Mouse (Mus musculus) gastrocnemius, postnatal 14 days (tissue): ENCODE measurements around the gene Vax1. TPM values are rescaled to one million over a fixed set of nuclear protein-coding genes. Genes with fewer than 3 reads are reported as not detected.
A peak's percentile ranks its signal among the peaks of the same experiment; 100 is the strongest.

ENCODE experiments used
- DNase-seq: peaks from one replicate; pipeline ENCODE4 v3.0.0; 2021; ENCODE audit warnings: mixed read lengths
- intact Hi-C: fragments of 180-260 bp; cut with DNase I; formaldehyde crosslinking; loops from one replicate; pipeline ENCODE4 v1.15.1; 2025; ENCODE audit warnings: low total_unique reads
- long read RNA-seq, 2 experiments: library from polyadenylated mRNA; stranded (forward); transcript quantifications; one replicate each; pipeline ENCODE4 v2.0.0; 2021
- total RNA-seq, 2 experiments: library from RNA; stranded (reverse); gene quantifications; 2 replicates each; pipeline ENCODE4 v1.2.3; 2021

Gene Vax1
- total RNA-seq = not detected
- long read RNA-seq, experiment 1 = 0 reads
- long read RNA-seq, experiment 2 = 0 reads

GRCm38 (mm10) chr19:59169936-59170765, at the start of gene Vax1:
Vax1 (minus strand) TSS chr19:59170056.
- intact Hi-C loops = no loop called here
- DNase-seq = peak; percentile 12

- DNase-seq = no peak
- intact Hi-C loops = no loop called here
Measured at GRCm38 (mm10) chr19:59218991-59219390, 49.1 kb upstream of the Vax1 start, which contains the start of gene Kcnk18. Kcnk18 (plus strand) TSS chr19:59219214.

- intact Hi-C loops = no loop called here
Measured at GRCm38 (mm10) chr19:59216891-59217290, 47.0 kb upstream of the Vax1 start.

GRCm38 (mm10) chr19:59208986-59209385, 39.1 kb upstream of the Vax1 start:
- no peak for DNase-seq
- intact Hi-C loops = no loop called here

More at GRCm38 (mm10) chr19:59216891-59217290, 47.0 kb upstream of the Vax1 start:
- no peak for DNase-seq

GRCm38 (mm10) chr19:59208475-59208874, 38.6 kb upstream of the Vax1 start:
- DNase-seq = peak; percentile 47
- intact Hi-C loops = no loop called here

GRCm38 (mm10) chr19:59198161-59198560, 28.3 kb upstream of the Vax1 start:
- peak; percentile 62 for DNase-seq
- intact Hi-C loops = loop anchor here (2.0 to 10.0 kb wide), 2 partner anchors 287 to 393 kb away; no protein-coding TSS in a partner anchor

- intact Hi-C loops = loop anchor here (10.0 kb wide), 1 partner anchor 391 kb away; no protein-coding TSS in a partner anchor
- DNase-seq = peak; percentile 46
Measured at GRCm38 (mm10) chr19:59196111-59196666, 26.3 kb upstream of the Vax1 start.

GRCm38 (mm10) chr19:59195181-59195770, 25.4 kb upstream of the Vax1 start:
- intact Hi-C loops = loop anchor here (10.0 kb wide), 1 partner anchor 390 kb away; no protein-coding TSS in a partner anchor
- no peak for DNase-seq

- intact Hi-C loops = loop anchor here (10.0 kb wide), 1 partner anchor 389 kb away; no protein-coding TSS in a partner anchor
- DNase-seq = no peak
Measured at GRCm38 (mm10) chr19:59193986-59194820, 24.3 kb upstream of the Vax1 start.

GRCm38 (mm10) chr19:59193456-59193855, 23.6 kb upstream of the Vax1 start:
- intact Hi-C loops = loop anchor here (10.0 kb wide), 1 partner anchor 389 kb away; no protein-coding TSS in a partner anchor

GRCm38 (mm10) chr19:59192491-59192890, 22.6 kb upstream of the Vax1 start:
- no peak for DNase-seq
- intact Hi-C loops = loop anchor here (10.0 kb wide), 1 partner anchor 388 kb away; no protein-coding TSS in a partner anchor

More at GRCm38 (mm10) chr19:59193456-59193855, 23.6 kb upstream of the Vax1 start:
- DNase-seq = no peak

- no peak for DNase-seq
- intact Hi-C loops = loop anchor here (10.0 kb wide), 1 partner anchor 386 kb away; no protein-coding TSS in a partner anchor
Measured at GRCm38 (mm10) chr19:59191123-59191505, 21.3 kb upstream of the Vax1 start.

GRCm38 (mm10) chr19:59190431-59191122, 20.7 kb upstream of the Vax1 start:
- DNase-seq = no peak
- intact Hi-C loops = loop anchor here (10.0 kb wide), 1 partner anchor 386 kb away; no protein-coding TSS in a partner anchor

- DNase-seq = no peak
- intact Hi-C loops = no loop called here
Measured at GRCm38 (mm10) chr19:59188981-59189380, 19.1 kb upstream of the Vax1 start.

GRCm38 (mm10) chr19:59184000-59184399, 14.1 kb upstream of the Vax1 start:
- DNase-seq = no peak
- intact Hi-C loops = no loop called here

- DNase-seq = no peak
- intact Hi-C loops = no loop called here
Measured at GRCm38 (mm10) chr19:59173341-59174015, 3.6 kb upstream of the Vax1 start.

GRCm38 (mm10) chr19:59172781-59173180, 2.9 kb upstream of the Vax1 start:
- intact Hi-C loops = no loop called here
- DNase-seq = no peak

GRCm38 (mm10) chr19:59171871-59172245, 2.0 kb upstream of the Vax1 start:
- intact Hi-C loops = no loop called here
- no peak for DNase-seq
